Mouse (Mus musculus) lung, postnatal 0 days (tissue): ENCODE measurements at regions not wholly inside any gene's neighbourhood (a gene's known extent, or its start where the extent isn't known, plus 50 kb on each side); places are given as distances from the start of the nearest gene placed in this dataset.
"Not testable (repeated sequence)": the region's sequence is repeated elsewhere in the genome, so short reads cannot be mapped to it uniquely, and the experiment has no call there.

Experiments
- ATAC-seq: fragments of 200-750 bp; cut with Nextera tagmentation; 2 replicates; pipeline ENCODE4 v1.8.0; 2017; ENCODE audit warnings: moderate library complexity
- DNase-seq: peaks from one replicate; pipeline ENCODE4 v3.0.0-alpha.2; 2016; ENCODE audit warnings: low spot score
- H3K27ac ChIP-seq: fragments of 300-500 bp; sonication (generic); 2 replicates; pipeline ENCODE4 v1.5.1; 2014; ENCODE audit warnings: antibody characterized with exemption, mild to moderate bottlenecking, low read length, mixed read lengths
- H3K27me3 ChIP-seq: fragments of 300-500 bp; sonication (generic); replicated peaks from 2 replicates; pipeline ENCODE4 v1.6.1; 2014; ENCODE audit warnings: low read length, mixed read lengths; ENCODE audit not compliant: insufficient read depth
- H3K36me3 ChIP-seq: fragments of 300-500 bp; sonication (generic); 2 replicates; pipeline ENCODE4 v1.6.1; 2014; ENCODE audit warnings: low read length, mixed read lengths; ENCODE audit not compliant: insufficient read depth
- H3K4me1 ChIP-seq: fragments of 300-500 bp; sonication (generic); 2 replicates; pipeline ENCODE4 v1.6.1; 2014; ENCODE audit warnings: antibody characterized with exemption, low read depth, low read length, mixed read lengths; ENCODE audit not compliant: insufficient read depth
- H3K4me2 ChIP-seq: fragments of 300-500 bp; sonication (generic); replicated peaks from 2 replicates; pipeline ENCODE4 v1.6.1; 2014; ENCODE audit warnings: low read depth, mild to moderate bottlenecking, low read length, moderate library complexity, mixed read lengths
- H3K4me3 ChIP-seq: fragments of 300-500 bp; sonication (generic); 2 replicates; pipeline ENCODE4 v1.5.1; 2014; ENCODE audit warnings: low read depth, low read length
- H3K9ac ChIP-seq: fragments of 300-500 bp; sonication (generic); replicated peaks from 2 replicates; pipeline ENCODE4 v1.6.1; 2014; ENCODE audit warnings: low read depth, mild to moderate bottlenecking
- H3K9me3 ChIP-seq: fragments of 300-500 bp; sonication (generic); 2 replicates; pipeline ENCODE4 v1.6.1; 2016; ENCODE audit warnings: low read length, mixed read lengths
- CTCF ChIP-seq: IDR thresholded peaks from 2 replicates; pipeline ENCODE4 v1.5.1; 2016; ENCODE audit warnings: antibody characterized with exemption, mild to moderate bottlenecking
- EP300 ChIP-seq: IDR thresholded peaks from 2 replicates; pipeline ENCODE4 v1.6.1; 2016; ENCODE audit warnings: antibody characterized with exemption, mild to moderate bottlenecking, control low read depth
- WGBS: fragments of 180-500 bp; shearing (Covaris S2); extraction: QIAGEN DNeasy Blood & Tissue Kit; methylation state at CpG from one replicate; pipeline ENCODE4 v1.1.7; 2014; 5-methylcytosine and 5-hydroxymethylcytosine counted together

GRCm38 (mm10) chr16:76927901-76928300 lies 85.6 kb upstream of the Usp25 start:
- no peak for DNase-seq
- TF ChIP-seq EP300, result no peak
- no peak for TF ChIP-seq CTCF
- H3K4me1 ChIP-seq, result no peaks in the 10 kb centered on the region
- no peaks in the 10 kb centered on the region for H3K36me3 ChIP-seq
- H3K4me2 ChIP-seq, result no peak overlapping the region
- 50% methylated on average over 6 of the region's 6 CpGs for WGBS
- no peaks in the 10 kb centered on the region for H3K27me3 ChIP-seq
- H3K9ac ChIP-seq, result no peak overlapping the region
- H3K27ac ChIP-seq, result no peak overlapping the region
- ATAC-seq, result no peak
- H3K9me3 ChIP-seq, result no peaks in the 10 kb centered on the region
- no peak overlapping the region for H3K4me3 ChIP-seq

GRCm38 (mm10) chr16:76920137-76920536 lies 93.4 kb upstream of the Usp25 start:
- ATAC-seq, H3K9ac ChIP-seq, H3K4me2 ChIP-seq, DNase-seq, H3K4me1 ChIP-seq, H3K27ac ChIP-seq, H3K27me3 ChIP-seq, H3K9me3 ChIP-seq, H3K4me3 ChIP-seq, H3K36me3 ChIP-seq: not testable (repeated sequence)
- 95% methylated on average over 11 of the region's 11 CpGs for WGBS

GRCm38 (mm10) chr16:76918598-76918997 lies 94.9 kb upstream of the Usp25 start:
- TF ChIP-seq EP300, result no peak
- no peak for TF ChIP-seq CTCF
- ATAC-seq, result no peak
- H3K9me3 ChIP-seq, result no peaks in the 10 kb centered on the region
- no peak overlapping the region for H3K4me2 ChIP-seq
- no peaks in the 10 kb centered on the region for H3K27me3 ChIP-seq
- no peaks in the 10 kb centered on the region for H3K36me3 ChIP-seq
- H3K9ac ChIP-seq, result no peak overlapping the region
- no peaks in the 10 kb centered on the region for H3K4me1 ChIP-seq
- WGBS, result 59% methylated on average over 2 of the region's 2 CpGs
- H3K4me3 ChIP-seq, result no peak overlapping the region
- DNase-seq, result no peak
- H3K27ac ChIP-seq, result no peak overlapping the region

- TF ChIP-seq CTCF (no peak), EP300 (no peak)
- Histone ChIP-seq H3K4me2 (no peak overlapping the region), H3K36me3 (no peaks in the 10 kb centered on the region), H3K4me1 (no peaks in the 10 kb centered on the region), H3K27ac (no peak overlapping the region), H3K27me3 (no peaks in the 10 kb centered on the region), H3K4me3 (no peak overlapping the region), H3K9me3 (no peaks in the 10 kb centered on the region), H3K9ac (no peak overlapping the region)
- 61% methylated on average over 1 of the region's 1 CpGs for WGBS
- no peak for DNase-seq
- ATAC-seq, result no peak
These were observed 99.2 kb upstream of the Usp25 start for GRCm38 (mm10) chr16:76914311-76914710.

- Histone ChIP-seq H3K27me3 (no peaks in the 10 kb centered on the region), H3K9me3 (no peaks in the 10 kb centered on the region), H3K4me2 (no peak overlapping the region), H3K36me3 (no peaks in the 10 kb centered on the region), H3K9ac (no peak overlapping the region), H3K27ac (no peak overlapping the region), H3K4me3 (no peak overlapping the region), H3K4me1 (no peaks in the 10 kb centered on the region)
- peak; percentile 22 for DNase-seq
- no peak for ATAC-seq
- TF ChIP-seq CTCF (no peak), EP300 (0 out of 2 replicates have a peak, but pooled peaks have one; percentile 11)
- 62% methylated on average over 11 of the region's 11 CpGs for WGBS
These were observed 108.1 kb upstream of the Usp25 start for GRCm38 (mm10) chr16:76905205-76905996.

DNA sequence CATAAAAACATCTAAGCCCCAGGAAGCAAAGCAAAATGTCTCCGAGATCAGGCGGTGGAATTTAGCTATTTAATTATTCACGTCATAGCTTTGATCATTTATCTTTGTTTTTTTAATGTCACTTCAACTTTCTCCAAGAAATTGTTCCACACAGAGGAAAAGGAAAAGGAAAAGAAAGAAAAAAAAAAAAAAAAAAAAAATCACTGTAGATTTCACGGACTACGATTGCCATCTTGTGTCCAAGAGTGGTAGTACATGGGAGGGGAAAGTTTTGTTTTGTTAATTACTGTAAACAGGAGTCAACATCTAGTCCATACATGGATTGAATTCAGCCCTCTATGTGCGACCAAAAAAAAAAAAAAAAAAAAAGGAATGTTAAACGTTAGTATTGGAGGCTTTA lies 114.4 kb upstream of the Usp25 start:
- ATAC-seq, result no peak
- Histone ChIP-seq H3K4me3 (no peak overlapping the region), H3K4me1 (no peaks in the 10 kb centered on the region), H3K27me3 (no peaks in the 10 kb centered on the region), H3K9ac (no peak overlapping the region), H3K9me3 (no peaks in the 10 kb centered on the region), H3K27ac (no peak overlapping the region), H3K4me2 (no peak overlapping the region), H3K36me3 (no peaks in the 10 kb centered on the region)
- 0 out of 2 replicates have a peak, but pooled peaks have one; percentile 19 for TF ChIP-seq EP300
- TF ChIP-seq CTCF, result peak; percentile 76
- WGBS, result 8% methylated on average over 7 of the region's 7 CpGs
- DNase-seq, result peak; percentile 11
